In the genomic region with DNA sequence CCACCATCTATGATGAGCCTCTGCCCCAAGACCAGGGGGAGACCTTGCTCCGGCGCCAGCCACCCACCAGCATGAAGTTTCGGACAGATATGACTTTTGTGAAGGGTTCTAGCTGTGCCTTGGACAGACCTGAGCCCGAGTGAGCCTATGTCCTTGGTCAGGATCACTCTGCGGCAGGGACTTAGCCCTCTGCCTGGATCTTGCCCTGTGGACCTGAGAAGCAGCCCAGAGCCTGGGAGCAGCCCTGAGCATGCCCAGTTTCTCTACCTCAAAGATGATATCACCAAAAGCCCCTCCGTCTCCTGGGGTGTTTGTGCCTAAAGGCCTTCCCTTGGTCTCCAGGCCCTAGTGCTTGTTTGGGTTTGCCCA, we compare ENCODE assay signal across 8 mouse cellular contexts. TPM values are rescaled to one million over a fixed set of nuclear protein-coding genes. Genes with fewer than 3 reads are reported as not detected.
DNase-seq lines count a peak whose midpoint lies in the region; ATAC-seq and TF ChIP-seq lines count a peak whose summit lies in the region.

No protein-coding gene starts in this region.

- H3K4me2 ChIP-seq in hindbrain, embryonic 13.5 days = peak overlapping the region; percentile 98
- peak overlapping the region; percentile 100 for H3K4me2 ChIP-seq in midbrain, embryonic 13.5 days (replicated peaks)

- no peak for TF ChIP-seq CTCF in bone marrow, adult 2 months (IDR thresholded peaks at IDR 0.05; ENCODE audit: control insufficient read depth, insufficient read depth, low read length)

- H3K27ac ChIP-seq in bone marrow, adult 2 months (ENCODE audit: control insufficient read depth, insufficient read depth, low read depth, low read length, poor library complexity) = peak overlapping the region; percentile 63
- H3K27ac ChIP-seq in hindbrain, embryonic 13.5 days = peak overlapping the region; percentile 86
- H3K27ac ChIP-seq in midbrain, embryonic 13.5 days = peak overlapping the region; percentile 85

- DNase-seq in kidney, adult 9 months = peak; percentile 43
- no peak for DNase-seq in kidney, postnatal 14 days
- no peak for DNase-seq in layer of hippocampus, adult 9-11 months
- no peak for DNase-seq in layer of hippocampus, postnatal 14 days (ENCODE audit: low spot score in 2 of 2)
- DNase-seq in right cerebral cortex, postnatal 4 days = no peak

- no peaks in the 10 kb centered on the region for H3K27me3 ChIP-seq in hindbrain, embryonic 13.5 days
- H3K27me3 ChIP-seq in midbrain, embryonic 13.5 days = no peaks in the 10 kb centered on the region

- TF ChIP-seq POLR2A in bone marrow, adult 2 months (IDR thresholded peaks at IDR 0.05; ENCODE audit: borderline replicate concordance, control insufficient read depth, low read depth, low read length) = no peak

- peak overlapping the region; percentile 90 for H3K9ac ChIP-seq in hindbrain, embryonic 13.5 days
- peak overlapping the region; percentile 86 for H3K9ac ChIP-seq in midbrain, embryonic 13.5 days (replicated peaks)

- WGBS in bone marrow, adult 2 months = 56% methylated on average over 6 of the region's 6 CpGs
- 70% methylated on average over 6 of the region's 6 CpGs for WGBS in hindbrain, embryonic 13.5 days
- 64% methylated on average over 6 of the region's 6 CpGs for WGBS in midbrain, embryonic 13.5 days

- peaks cover 66% of the 10 kb centered on the region for H3K36me3 ChIP-seq in hindbrain, embryonic 13.5 days
- H3K36me3 ChIP-seq in midbrain, embryonic 13.5 days = peaks cover 73% of the 10 kb centered on the region

- peaks cover 2% of the 10 kb centered on the region for H3K4me1 ChIP-seq in bone marrow, adult 2 months (ENCODE audit: control insufficient read depth, insufficient read depth, low read length)
- peaks cover 30% of the 10 kb centered on the region for H3K4me1 ChIP-seq in hindbrain, embryonic 13.5 days (replicated peaks)
- H3K4me1 ChIP-seq in midbrain, embryonic 13.5 days (replicated peaks) = peaks cover 21% of the 10 kb centered on the region

- peak overlapping the region; percentile 99 for H3K4me3 ChIP-seq in bone marrow, adult 2 months (replicated peaks; ENCODE audit: control insufficient read depth, low read depth, low read length)
- H3K4me3 ChIP-seq in hindbrain, embryonic 13.5 days = peak overlapping the region; percentile 95
- H3K4me3 ChIP-seq in midbrain, embryonic 13.5 days (replicated peaks) = peak overlapping the region; percentile 99

- no peaks in the 10 kb centered on the region for H3K9me3 ChIP-seq in hindbrain, embryonic 13.5 days
- H3K9me3 ChIP-seq in midbrain, embryonic 13.5 days = no peaks in the 10 kb centered on the region

- ATAC-seq in hindbrain, embryonic 13.5 days (ENCODE audit: low FRiP score) = peak; percentile 52
- peak; percentile 47; the same call in 1 of the 2 replicates for ATAC-seq in midbrain, embryonic 13.5 days

RNA-seq across cellular contexts. Expression of a gene that starts 0.5 kb away (rescaled TPM):
- polyA plus RNA-seq in bone marrow, adult 2 months (2011; ENCODE audit: insufficient read depth, insufficient read length, low replicate concordance, missing spikeins) = 10.5 and 15.9 TPM in 2 replicates
- polyA plus RNA-seq in hindbrain, embryonic 13.5 days (2015; fragmentation: Nextera tagmentation; extraction: Ambion mirVana) = 17.7 and 22.2 TPM in 2 replicates
- polyA plus RNA-seq in midbrain, embryonic 13.5 days (2015; fragmentation: Nextera tagmentation; extraction: Ambion mirVana) = 20.6 and 23.5 TPM in 2 replicates
- 10 to 100 TPM; 11.1 to 11.4 TPM for total RNA-seq in layer of hippocampus, postnatal 14 days (2021)

RNA-seq across cellular contexts. Expression of a gene that starts 9.1 kb away (rescaled TPM):
- polyA plus RNA-seq in bone marrow, adult 2 months (2011; ENCODE audit: insufficient read depth, insufficient read length, low replicate concordance, missing spikeins) = 3.8 and 12.2 TPM in 2 replicates
- 6.7 and 8.3 TPM in 2 replicates for polyA plus RNA-seq in hindbrain, embryonic 13.5 days (2015; fragmentation: Nextera tagmentation; extraction: Ambion mirVana)
- polyA plus RNA-seq in midbrain, embryonic 13.5 days (2015; fragmentation: Nextera tagmentation; extraction: Ambion mirVana) = 7.6 and 7.8 TPM in 2 replicates
- total RNA-seq in layer of hippocampus, postnatal 14 days (2021) = 1 to 10 TPM; 8.0 TPM

RNA-seq across cellular contexts. Expression of a gene that starts 18.3 kb away (rescaled TPM):
- 10.3 and 19.0 TPM in 2 replicates for polyA plus RNA-seq in bone marrow, adult 2 months (2011; ENCODE audit: insufficient read depth, insufficient read length, low replicate concordance, missing spikeins)
- 2.8 and 4.1 TPM in 2 replicates for polyA plus RNA-seq in hindbrain, embryonic 13.5 days (2015; fragmentation: Nextera tagmentation; extraction: Ambion mirVana)
- 0.89 and 1.2 TPM in 2 replicates for polyA plus RNA-seq in midbrain, embryonic 13.5 days (2015; fragmentation: Nextera tagmentation; extraction: Ambion mirVana)
- total RNA-seq in layer of hippocampus, postnatal 14 days (2021) = 1 to 10 TPM; 1.2 to 1.5 TPM

RNA-seq across cellular contexts. Expression of a gene that starts 30.5 kb away (rescaled TPM):
- polyA plus RNA-seq in bone marrow, adult 2 months (2011; ENCODE audit: insufficient read depth, insufficient read length, low replicate concordance, missing spikeins) = not detected in 2 replicates
- polyA plus RNA-seq in hindbrain, embryonic 13.5 days (2015; fragmentation: Nextera tagmentation; extraction: Ambion mirVana) = not detected in 2 replicates
- polyA plus RNA-seq in midbrain, embryonic 13.5 days (2015; fragmentation: Nextera tagmentation; extraction: Ambion mirVana) = not detected in 2 replicates
- not detected for total RNA-seq in layer of hippocampus, postnatal 14 days (2021)

RNA-seq across cellular contexts. Expression of a gene that starts 37.9 kb away (rescaled TPM):
- 84.4 and 84.5 TPM in 2 replicates for polyA plus RNA-seq in bone marrow, adult 2 months (2011; ENCODE audit: insufficient read depth, insufficient read length, low replicate concordance, missing spikeins)
- 256 and 265 TPM in 2 replicates for polyA plus RNA-seq in hindbrain, embryonic 13.5 days (2015; fragmentation: Nextera tagmentation; extraction: Ambion mirVana)
- 256 and 272 TPM in 2 replicates for polyA plus RNA-seq in midbrain, embryonic 13.5 days (2015; fragmentation: Nextera tagmentation; extraction: Ambion mirVana)
- 100 to 1,000 TPM; 101 to 113 TPM for total RNA-seq in layer of hippocampus, postnatal 14 days (2021)
